ENCODE assay signal across 7 mouse cellular contexts in genomic region chr7:44896499-44896898, GRCm38 (mm10). TPM values are rescaled to one million over a fixed set of nuclear protein-coding genes. Genes with fewer than 3 reads are reported as not detected.
DNase-seq lines count a peak whose midpoint lies in the region; ATAC-seq and TF ChIP-seq lines count a peak whose summit lies in the region.

No protein-coding gene starts in this region.

- H3K4me3 ChIP-seq in lung, postnatal 0 days (ENCODE audit: low read depth, low read length): peak overlapping the region; percentile 53
- H3K4me3 ChIP-seq in forebrain, embryonic 12.5 days (replicated peaks): peak overlapping the region; percentile 62
- peak overlapping the region; percentile 66 for H3K4me3 ChIP-seq in limb, embryonic 10.5 days
- H3K4me3 ChIP-seq in stomach, embryonic 14.5 days (ENCODE audit: low read depth, low read length): peak overlapping the region; percentile 59

- H3K9me3 ChIP-seq in lung, postnatal 0 days (ENCODE audit: low read length): no peaks in the 10 kb centered on the region
- no peaks in the 10 kb centered on the region for H3K9me3 ChIP-seq in forebrain, embryonic 12.5 days
- no peaks in the 10 kb centered on the region for H3K9me3 ChIP-seq in limb, embryonic 10.5 days (replicated peaks)
- no peaks in the 10 kb centered on the region for H3K9me3 ChIP-seq in stomach, embryonic 14.5 days (ENCODE audit: control insufficient read depth, low read depth, low read length)

- H3K4me2 ChIP-seq in lung, postnatal 0 days (replicated peaks; ENCODE audit: low read depth, low read length): peak overlapping the region; percentile 70
- peak overlapping the region; percentile 77 for H3K4me2 ChIP-seq in forebrain, embryonic 12.5 days
- H3K4me2 ChIP-seq in stomach, embryonic 14.5 days (replicated peaks; ENCODE audit: low read depth, low read length): peak overlapping the region; percentile 66

- no peak for ATAC-seq in lung, postnatal 0 days
- ATAC-seq in forebrain, embryonic 12.5 days (ENCODE audit: low FRiP score): no peak
- no peak for ATAC-seq in stomach, embryonic 14.5 days (ENCODE audit: insufficient number of reproducible peaks, insufficient read depth, low FRiP score, low read depth)
- no peak for ATAC-seq in inflammation-experienced regulatory T-cells, adult 6 months

- H3K27me3 ChIP-seq in lung, postnatal 0 days (replicated peaks; ENCODE audit: insufficient read depth, low read length): no peaks in the 10 kb centered on the region
- H3K27me3 ChIP-seq in forebrain, embryonic 12.5 days: no peaks in the 10 kb centered on the region
- H3K27me3 ChIP-seq in limb, embryonic 10.5 days (ENCODE audit: low read depth, poor library complexity, severe bottlenecking): no peaks in the 10 kb centered on the region
- H3K27me3 ChIP-seq in stomach, embryonic 14.5 days (ENCODE audit: control insufficient read depth, insufficient read depth, low read length): no peaks in the 10 kb centered on the region

- H3K4me1 ChIP-seq in lung, postnatal 0 days (ENCODE audit: insufficient read depth, low read depth, low read length): peaks cover 12% of the 10 kb centered on the region; the same call in 1 of the 2 replicates
- peaks cover 76% of the 10 kb centered on the region for H3K4me1 ChIP-seq in forebrain, embryonic 12.5 days
- H3K4me1 ChIP-seq in limb, embryonic 10.5 days: peaks cover 50% of the 10 kb centered on the region
- H3K4me1 ChIP-seq in stomach, embryonic 14.5 days (ENCODE audit: control insufficient read depth, insufficient read depth, low read length): peaks cover 30% of the 10 kb centered on the region; the same call in 1 of the 2 replicates

- WGBS in lung, postnatal 0 days: 27% methylated on average over 10 of the region's 10 CpGs
- WGBS in forebrain, embryonic 12.5 days: 33% methylated on average over 10 of the region's 10 CpGs
- 52% methylated on average over 10 of the region's 10 CpGs for WGBS in limb, embryonic 10.5 days
- WGBS in stomach, embryonic 14.5 days: 35% methylated on average over 10 of the region's 10 CpGs

- H3K27ac ChIP-seq in lung, postnatal 0 days (ENCODE audit: low read length): peak overlapping the region; percentile 73
- H3K27ac ChIP-seq in forebrain, embryonic 12.5 days: peak overlapping the region; percentile 97
- H3K27ac ChIP-seq in limb, embryonic 10.5 days: peak overlapping the region; percentile 91
- peak overlapping the region; percentile 83 for H3K27ac ChIP-seq in stomach, embryonic 14.5 days (ENCODE audit: low read length)

- TF ChIP-seq CTCF in lung, postnatal 0 days (IDR thresholded peaks at IDR 0.05): no peak

- peak overlapping the region; percentile 45; the same call in 1 of the 2 replicates for H3K9ac ChIP-seq in lung, postnatal 0 days (replicated peaks; ENCODE audit: low read depth)
- H3K9ac ChIP-seq in forebrain, embryonic 12.5 days: peak overlapping the region; percentile 71
- peak overlapping the region; percentile 78 for H3K9ac ChIP-seq in stomach, embryonic 14.5 days (replicated peaks; ENCODE audit: low read depth, low read length)

- no peak for DNase-seq in lung, postnatal 0 days (ENCODE audit: low spot score)
- DNase-seq in lung, postnatal 10 days: no peak
- no peak for DNase-seq in limb, embryonic 10.5 days (ENCODE audit: low spot score)
- no peak for DNase-seq in layer of hippocampus, adult 8-10 months (ENCODE audit: low spot score in 2 of 2)

- TF ChIP-seq EP300 in lung, postnatal 0 days (IDR thresholded peaks at IDR 0.05): no peak

- H3K36me3 ChIP-seq in lung, postnatal 0 days (ENCODE audit: insufficient read depth, low read length): no peaks in the 10 kb centered on the region
- H3K36me3 ChIP-seq in forebrain, embryonic 12.5 days (replicated peaks): peaks cover 31% of the 10 kb centered on the region
- peaks cover 37% of the 10 kb centered on the region for H3K36me3 ChIP-seq in limb, embryonic 10.5 days
- H3K36me3 ChIP-seq in stomach, embryonic 14.5 days (ENCODE audit: control insufficient read depth, insufficient read depth, low read length): peaks cover 11% of the 10 kb centered on the region; the same call in 1 of the 2 replicates

RNA-seq across cellular contexts. Expression of gene Fuz, which starts 0.6 kb away (rescaled TPM):
- polyA plus RNA-seq in lung, postnatal 0 days (2015; fragmentation: Nextera tagmentation; extraction: Ambion mirVana): 15.1 and 18.3 TPM in 2 replicates
- 27.4 and 28.7 TPM in 2 replicates for polyA plus RNA-seq in forebrain, embryonic 12.5 days (2016; fragmentation: Nextera tagmentation; extraction: Ambion mirVana)
- 14.8 and 20.0 TPM in 2 replicates for polyA plus RNA-seq in limb, embryonic 10.5 days (2016; fragmentation: Nextera tagmentation; extraction: Ambion mirVana)
- 25.8 and 26.4 TPM in 2 replicates for polyA plus RNA-seq in stomach, embryonic 14.5 days (2014; fragmentation: Nextera tagmentation; extraction: Ambion mirVana)
- total RNA-seq in layer of hippocampus, adult 8-10 months (2022): 10 to 100 TPM; 22.9 to 30.0 (median 26.7) TPM
- 10 to 100 TPM in 2 of 3 experiments, 1 to 10 TPM in 1; 8.0 to 15.3 (median 11.0) TPM for polyA plus RNA-seq in inflammation-experienced regulatory T-cells, adult 6 months (2017; shearing (Covaris generic))

RNA-seq across cellular contexts. Expression of gene Med25, which starts 4.0 kb away (rescaled TPM):
- 54.2 and 62.5 TPM in 2 replicates for polyA plus RNA-seq in lung, postnatal 0 days (2015; fragmentation: Nextera tagmentation; extraction: Ambion mirVana)
- 172 and 178 TPM in 2 replicates for polyA plus RNA-seq in forebrain, embryonic 12.5 days (2016; fragmentation: Nextera tagmentation; extraction: Ambion mirVana)
- polyA plus RNA-seq in limb, embryonic 10.5 days (2016; fragmentation: Nextera tagmentation; extraction: Ambion mirVana): 140 and 145 TPM in 2 replicates
- 65.2 and 79.4 TPM in 2 replicates for polyA plus RNA-seq in stomach, embryonic 14.5 days (2014; fragmentation: Nextera tagmentation; extraction: Ambion mirVana)
- 100 to 1,000 TPM in 3 of 4 experiments, 10 to 100 TPM in 1; 89.6 to 111 (median 107) TPM for total RNA-seq in layer of hippocampus, adult 8-10 months (2022)
- polyA plus RNA-seq in inflammation-experienced regulatory T-cells, adult 6 months (2017; shearing (Covaris generic)): 10 to 100 TPM in 2 of 3 experiments, 1 to 10 TPM in 1; 7.1 to 14.1 (median 11.1) TPM

RNA-seq across cellular contexts. Expression of gene Ptov1, which starts 26.9 kb away (rescaled TPM):
- polyA plus RNA-seq in lung, postnatal 0 days (2015; fragmentation: Nextera tagmentation; extraction: Ambion mirVana): 276 and 288 TPM in 2 replicates
- 595 and 609 TPM in 2 replicates for polyA plus RNA-seq in forebrain, embryonic 12.5 days (2016; fragmentation: Nextera tagmentation; extraction: Ambion mirVana)
- polyA plus RNA-seq in limb, embryonic 10.5 days (2016; fragmentation: Nextera tagmentation; extraction: Ambion mirVana): 434 and 504 TPM in 2 replicates
- 377 and 384 TPM in 2 replicates for polyA plus RNA-seq in stomach, embryonic 14.5 days (2014; fragmentation: Nextera tagmentation; extraction: Ambion mirVana)
- total RNA-seq in layer of hippocampus, adult 8-10 months (2022): 100 to 1,000 TPM; 310 to 354 (median 329) TPM
- 1 to 10 TPM; 1.9 to 5.6 (median 3.2) TPM for polyA plus RNA-seq in inflammation-experienced regulatory T-cells, adult 6 months (2017; shearing (Covaris generic))

RNA-seq across cellular contexts. Expression of gene Ap2a1, which starts 32.8 kb away (rescaled TPM):
- polyA plus RNA-seq in lung, postnatal 0 days (2015; fragmentation: Nextera tagmentation; extraction: Ambion mirVana): 36.1 and 39.4 TPM in 2 replicates
- polyA plus RNA-seq in forebrain, embryonic 12.5 days (2016; fragmentation: Nextera tagmentation; extraction: Ambion mirVana): 85.8 and 94.4 TPM in 2 replicates
- 78.7 and 85.3 TPM in 2 replicates for polyA plus RNA-seq in limb, embryonic 10.5 days (2016; fragmentation: Nextera tagmentation; extraction: Ambion mirVana)
- polyA plus RNA-seq in stomach, embryonic 14.5 days (2014; fragmentation: Nextera tagmentation; extraction: Ambion mirVana): 67.3 and 72.1 TPM in 2 replicates
- 100 to 1,000 TPM; 274 to 323 (median 303) TPM for total RNA-seq in layer of hippocampus, adult 8-10 months (2022)
- polyA plus RNA-seq in inflammation-experienced regulatory T-cells, adult 6 months (2017; shearing (Covaris generic)): 10 to 100 TPM in 1 of 3 experiments, 1 to 10 TPM in 2; 6.1 to 12.1 (median 7.1) TPM

RNA-seq across cellular contexts. Expression of gene Pnkp, which starts 39.6 kb away (rescaled TPM):
- polyA plus RNA-seq in lung, postnatal 0 days (2015; fragmentation: Nextera tagmentation; extraction: Ambion mirVana): 39.7 and 41.3 TPM in 2 replicates
- polyA plus RNA-seq in forebrain, embryonic 12.5 days (2016; fragmentation: Nextera tagmentation; extraction: Ambion mirVana): 37.8 and 39.1 TPM in 2 replicates
- polyA plus RNA-seq in limb, embryonic 10.5 days (2016; fragmentation: Nextera tagmentation; extraction: Ambion mirVana): 37.5 and 43.1 TPM in 2 replicates
- polyA plus RNA-seq in stomach, embryonic 14.5 days (2014; fragmentation: Nextera tagmentation; extraction: Ambion mirVana): 25.7 and 30.0 TPM in 2 replicates
- 10 to 100 TPM; 29.8 to 37.7 (median 32.4) TPM for total RNA-seq in layer of hippocampus, adult 8-10 months (2022)
- polyA plus RNA-seq in inflammation-experienced regulatory T-cells, adult 6 months (2017; shearing (Covaris generic)): 10 to 100 TPM; 43.2 to 49.7 (median 46.8) TPM

Comparison
In these comparisons a context has a peak if more than half of its experiments do, and no peak if none do; other contexts are left out.
1. RNA of gene Ptov1, which starts 26.9 kb away (polyA plus RNA-seq): 595 to 609 TPM in forebrain, embryonic 12.5 days, 434 to 504 TPM in limb, embryonic 10.5 days, 377 to 384 TPM in stomach, embryonic 14.5 days and 276 to 288 TPM in lung, postnatal 0 days; 1.9 to 5.6 TPM in inflammation-experienced regulatory T-cells, adult 6 months; every median in the first group is over 10 times any median in the second.
2. Peak in every context shown above with its lines, with median percentiles within 50 percentile points of each other: H3K27ac ChIP-seq, H3K4me2 ChIP-seq, H3K4me3 ChIP-seq and H3K9ac ChIP-seq.